Mouse (Mus musculus) olfactory bulb, adult 2 months (tissue): ENCODE measurements around the gene Abca1.

Experiments
- CTCF ChIP-seq: fragments of 200-500 bp; IDR thresholded peaks from 2 replicates; pipeline ENCODE4 v1.5.1; 2012; ENCODE audit warnings: low read depth, mild to moderate bottlenecking, low read length, moderate library complexity; ENCODE audit not compliant: insufficient read depth
- POLR2A ChIP-seq: fragments of 200-500 bp; IDR thresholded peaks from 2 replicates; pipeline ENCODE4 v1.6.1; 2012; ENCODE audit warnings: mild to moderate bottlenecking, low read depth, low read length, moderate library complexity; ENCODE audit not compliant: insufficient read depth

DNA sequence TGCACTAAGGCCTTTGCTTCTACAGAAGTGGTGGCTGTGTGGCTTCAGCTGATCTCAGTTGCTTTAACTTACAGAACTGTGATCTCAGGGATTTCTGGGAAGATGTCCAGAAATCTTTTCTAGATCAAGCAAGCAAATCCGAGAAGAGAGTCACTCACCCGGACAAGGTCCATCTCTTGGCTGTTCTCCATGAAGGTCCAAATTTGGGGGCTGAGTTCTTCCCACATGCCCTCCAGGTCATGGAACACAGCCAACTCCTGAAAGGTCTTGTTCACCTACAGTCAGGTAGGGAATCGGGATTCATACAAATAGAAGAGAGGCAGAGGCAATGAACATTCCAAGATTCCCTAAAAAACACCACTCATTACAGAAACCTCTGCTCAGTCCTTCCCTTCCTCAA is 70.1 kb downstream of the Abca1 start:
- TF ChIP-seq POLR2A (no peak), CTCF (no peak)
